Mouse (Mus musculus): ENCODE results near the gene Insr. TPM values are rescaled to one million over a fixed set of nuclear protein-coding genes. Genes with fewer than 3 reads are reported as not detected.
A peak's percentile ranks its signal among the peaks of the same experiment; 100 is the strongest.
"Not testable (repeated sequence)": the region's sequence is repeated elsewhere in the genome, so short reads cannot be mapped to it uniquely, and the experiment has no call there.

Insr gene
- total RNA-seq (2021) = 100 to 1,000 TPM; 129 to 144 TPM

DNA sequence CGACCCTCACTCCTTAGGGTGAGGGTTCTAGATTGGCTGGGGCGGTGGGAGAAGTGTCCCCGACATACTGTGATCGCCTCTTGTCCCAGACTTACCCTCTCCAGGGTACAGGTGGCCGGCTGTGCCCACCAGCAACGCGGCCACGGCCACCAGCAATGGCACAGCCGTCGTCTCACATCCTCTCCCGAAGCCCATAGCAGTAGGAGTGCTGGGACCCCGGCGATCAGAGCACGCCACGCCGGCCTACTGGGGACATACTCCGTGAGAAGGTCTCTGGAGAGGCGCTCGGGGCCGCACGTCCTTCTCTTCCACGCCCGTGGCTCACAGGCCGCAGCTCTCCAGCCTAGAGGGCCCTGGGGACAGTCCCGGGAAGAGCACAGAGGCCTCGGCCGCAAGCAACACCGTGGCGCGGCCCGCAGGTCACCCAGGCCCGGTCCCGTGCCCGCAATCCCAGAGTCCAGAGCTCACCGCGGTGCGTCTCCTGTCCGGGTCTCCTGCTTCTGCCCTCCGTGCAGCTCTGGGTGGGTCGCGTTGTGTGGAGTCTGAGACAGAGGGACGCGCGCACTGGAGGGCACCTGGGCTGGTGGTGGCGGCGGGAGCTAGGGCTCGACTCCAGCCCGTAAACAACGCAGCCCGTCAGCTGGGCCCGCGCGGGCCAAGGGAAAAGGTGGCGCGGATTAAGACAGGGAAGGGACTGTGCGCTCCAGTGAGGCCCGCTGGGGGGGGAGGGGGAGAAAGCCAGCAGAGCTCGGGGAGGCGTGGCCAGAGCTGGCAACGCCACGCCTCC is at the start of gene Insr:
Gene Insr (minus strand): TSS at position 684 of the 787 bp plus-strand sequence.
- peak; percentile 97 for DNase-seq

DNA sequence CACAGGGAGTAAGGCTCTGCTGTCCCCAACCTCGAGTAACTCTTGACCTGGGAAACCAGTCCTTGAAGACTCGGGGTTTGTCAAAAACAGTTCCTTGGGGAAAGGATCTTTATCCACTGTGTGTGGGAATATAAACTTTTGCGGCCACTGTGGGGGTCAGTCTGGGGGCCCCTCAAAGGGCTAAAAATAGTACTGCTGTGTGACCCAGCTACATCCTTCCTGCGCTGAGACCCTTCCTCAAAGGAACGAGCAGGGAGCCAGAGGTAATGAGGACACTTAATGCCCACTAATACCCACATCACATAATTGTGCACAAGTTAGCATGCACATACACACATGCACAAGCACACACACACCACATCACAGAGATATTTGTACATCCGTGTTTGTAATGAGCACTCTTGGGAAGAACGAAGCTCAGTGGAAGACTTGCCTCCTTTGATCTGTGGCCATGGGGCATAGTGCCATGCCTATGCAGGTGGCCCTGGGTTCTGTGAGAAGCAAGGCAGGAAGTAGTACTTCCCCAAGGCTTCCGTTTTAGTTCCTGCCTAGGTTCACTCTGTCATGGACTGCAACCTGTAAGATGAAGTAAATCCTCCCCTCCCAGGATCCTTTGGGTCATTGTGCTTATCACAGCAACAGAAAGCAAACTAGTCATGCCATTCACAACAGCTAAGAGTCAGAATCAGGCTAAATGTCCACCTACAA is 48.3 kb upstream of the Insr start:
- intact Hi-C loops (cut with DNase I) = loop anchor here (2.0 kb wide), 1 partner anchor 47 kb away; no protein-coding TSS in a partner anchor
- no peak for DNase-seq

More for the DNA sequence above, at the start of gene Insr:
- intact Hi-C loops (cut with DNase I) = loop anchor here (2.0 kb wide), 2 partner anchors 56 to 98 kb away; no protein-coding TSS in a partner anchor

DNA sequence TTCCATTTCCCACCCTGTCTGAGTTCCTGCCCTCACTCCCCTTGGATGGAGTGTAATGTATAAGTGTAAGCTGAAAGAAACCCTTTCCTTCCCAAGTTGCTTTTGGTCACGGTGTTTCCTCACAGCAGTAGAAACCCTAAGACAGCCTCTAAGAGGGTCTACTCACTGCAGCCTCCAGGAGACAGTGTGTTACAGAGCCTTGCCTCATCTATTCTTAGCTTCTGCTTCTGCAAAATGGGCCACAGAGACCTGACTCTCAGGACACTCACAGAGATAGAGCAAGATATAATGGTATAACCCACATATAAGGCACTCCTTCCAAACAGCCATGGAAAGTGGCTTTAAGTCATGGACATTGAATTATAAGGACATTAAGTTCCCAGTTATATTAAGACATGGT is 47.6 kb upstream of the Insr start:
- no peak for DNase-seq

DNA sequence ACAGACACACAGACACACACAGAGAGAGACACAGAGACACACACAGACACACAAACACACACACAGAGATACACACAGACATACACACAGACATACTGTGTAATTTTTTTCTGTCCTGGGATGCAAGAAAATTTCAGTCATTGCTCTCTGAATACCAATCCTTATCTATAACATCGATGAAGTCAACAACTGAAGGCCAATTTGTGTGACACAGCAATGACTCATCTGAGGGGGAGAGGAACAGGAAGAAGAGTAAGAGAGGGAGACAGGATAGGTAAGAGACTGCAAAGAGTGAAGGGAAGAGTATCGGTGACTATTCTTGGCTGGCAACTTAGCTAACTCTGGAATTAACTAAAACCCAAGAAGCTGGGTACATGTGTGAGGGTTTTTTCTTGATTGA is 44.8 kb upstream of the Insr start:
- DNase-seq = no peak
- intact Hi-C loops (cut with DNase I) = no loop called here

More for the DNA sequence above, 47.6 kb upstream of the Insr start:
- intact Hi-C loops (cut with DNase I) = loop anchor here (2.0 kb wide), 1 partner anchor 46 kb away; no protein-coding TSS in a partner anchor

DNA sequence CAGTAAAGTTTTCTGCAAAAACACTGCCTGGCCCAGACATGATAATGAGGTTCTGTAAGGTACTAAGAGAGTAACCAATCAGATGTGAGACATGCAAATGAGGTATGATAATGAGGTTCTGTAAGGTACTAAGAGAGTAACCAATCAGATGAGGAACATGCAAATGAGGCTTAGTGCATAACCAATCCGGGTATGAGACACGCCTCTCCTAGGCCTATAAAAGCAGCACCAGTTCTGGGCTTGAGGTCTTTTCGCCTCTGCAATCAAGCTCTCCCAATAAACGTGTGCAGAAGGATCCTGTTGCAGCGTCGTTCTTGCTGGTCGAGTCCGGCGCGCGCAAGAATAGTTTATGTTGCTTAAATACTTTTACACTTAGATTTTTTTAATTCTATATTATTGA is 39.9 kb upstream of the Insr start:
- DNase-seq; intact Hi-C loops (cut with DNase I): not testable (repeated sequence)

DNA sequence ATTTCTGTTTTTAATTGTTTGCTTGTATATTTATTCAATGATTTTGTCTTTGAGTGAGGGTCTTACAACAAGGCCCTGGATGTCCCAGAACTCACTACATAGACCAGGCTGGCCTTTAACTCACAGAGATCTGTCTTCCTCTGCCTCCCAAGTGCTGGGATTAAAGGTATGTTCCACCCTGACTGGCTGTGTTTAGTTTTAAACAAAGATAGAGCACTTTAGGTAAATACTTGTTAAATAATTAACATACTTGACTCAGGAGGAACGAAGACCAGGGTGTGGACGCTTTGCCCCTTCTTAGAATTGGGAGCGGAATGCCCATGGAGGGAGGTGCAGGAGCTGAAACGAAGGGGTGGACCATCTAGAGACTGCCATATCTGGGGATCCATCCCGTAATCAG is 37.2 kb upstream of the Insr start:
- DNase-seq = no peak
- intact Hi-C loops (cut with DNase I) = no loop called here

DNA sequence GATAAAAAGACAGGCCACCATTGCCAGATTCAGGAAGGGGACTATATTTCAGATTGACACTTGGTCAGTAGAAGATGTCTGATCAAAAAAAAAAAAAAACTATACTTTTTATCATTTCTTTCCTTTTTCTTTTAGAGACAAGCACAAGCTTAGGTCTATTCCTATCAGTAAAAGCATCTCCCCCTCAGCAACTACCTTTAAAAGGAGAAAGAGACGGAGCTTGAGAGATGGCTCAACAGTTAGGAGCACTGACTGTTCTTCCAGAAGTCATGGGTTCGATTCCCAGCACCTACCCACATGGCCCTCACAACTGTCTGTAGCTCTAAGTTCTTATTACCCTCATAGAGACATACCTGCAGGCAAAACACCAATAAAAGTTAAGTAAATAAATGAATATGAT is 34.9 kb upstream of the Insr start:
- intact Hi-C loops (cut with DNase I) = no loop called here
- no peak for DNase-seq

DNA sequence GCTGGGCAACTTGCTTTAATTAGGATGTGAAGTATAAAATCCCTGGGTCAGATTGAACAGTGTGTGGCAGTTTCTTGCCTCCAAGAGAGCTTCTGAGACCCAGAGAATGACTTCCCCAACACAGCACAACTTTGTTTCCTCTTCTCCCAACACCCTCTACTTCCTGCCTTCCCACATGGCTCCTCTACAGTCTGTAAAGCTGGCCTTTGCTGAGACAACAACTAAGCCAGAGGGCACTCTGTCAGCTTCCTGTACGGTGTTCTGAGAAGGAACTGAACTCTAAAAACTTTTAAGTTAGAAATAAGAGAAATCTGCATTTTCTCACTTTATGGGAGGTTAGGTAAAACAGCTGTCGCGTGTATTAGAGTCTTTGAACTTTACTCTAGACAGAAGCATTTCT is 34.4 kb upstream of the Insr start:
- intact Hi-C loops (cut with DNase I) = no loop called here
- no peak for DNase-seq

DNA sequence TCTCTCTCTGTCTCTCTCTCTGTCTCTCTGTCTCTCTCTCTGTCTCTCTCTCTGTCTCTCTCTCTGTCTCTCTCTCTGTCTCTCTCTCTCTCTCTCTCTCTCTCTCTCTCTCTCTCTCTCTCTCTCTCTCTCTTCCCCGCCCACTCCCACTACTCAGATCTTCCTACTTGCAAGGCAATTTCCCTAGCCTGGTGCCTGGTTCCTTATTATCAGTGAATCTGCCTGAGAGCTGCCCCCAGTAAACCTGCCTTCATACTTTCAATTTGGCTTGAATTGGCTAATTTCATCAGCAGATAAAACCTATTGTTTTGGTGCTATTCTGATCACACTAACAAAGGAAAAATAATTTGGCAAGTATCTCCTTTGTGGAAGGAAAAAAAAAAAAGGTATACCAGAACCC is 34.0 kb upstream of the Insr start:
- DNase-seq; intact Hi-C loops (cut with DNase I): not testable (repeated sequence)

DNA sequence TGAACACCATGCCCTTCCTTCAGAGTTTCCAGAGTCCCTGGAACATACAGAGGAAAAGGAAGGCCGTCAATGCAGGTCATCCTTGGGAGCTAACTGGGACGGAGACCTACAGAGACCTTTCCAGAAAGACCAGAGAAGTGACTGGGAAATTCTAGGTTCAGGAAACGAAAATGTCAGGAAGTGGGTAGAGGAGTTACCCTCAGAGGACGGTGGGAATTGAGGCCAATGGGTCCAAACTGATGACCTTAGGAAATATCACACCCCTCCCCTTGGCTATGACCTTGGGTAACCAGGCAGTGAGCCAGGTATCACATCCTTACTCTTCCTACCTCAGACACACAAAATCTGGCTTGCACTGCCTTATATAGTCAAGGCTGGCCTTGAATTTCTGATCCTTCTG is 32.1 kb upstream of the Insr start:
- intact Hi-C loops (cut with DNase I) = no loop called here

DNA sequence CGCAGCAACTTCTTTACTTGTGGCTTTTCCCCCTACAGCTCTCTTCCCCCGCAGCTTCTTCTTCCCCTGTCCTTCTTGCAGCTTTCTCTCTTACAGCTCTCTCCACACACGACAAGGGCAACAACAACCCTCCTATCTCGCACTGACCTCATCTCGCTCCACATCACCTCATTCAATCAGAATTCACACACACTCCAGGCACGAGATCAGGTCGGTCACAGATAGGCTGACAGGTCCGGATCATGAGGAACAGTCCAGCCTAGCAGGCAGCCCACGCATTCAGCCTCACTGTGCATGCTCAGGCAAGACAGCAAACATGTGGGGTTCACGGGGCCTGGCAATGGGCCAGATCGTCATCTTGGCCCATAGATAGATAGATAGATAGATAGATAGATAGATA is 30.2 kb upstream of the Insr start:
- no peak for DNase-seq
- intact Hi-C loops (cut with DNase I) = no loop called here

More for the DNA sequence above, 32.1 kb upstream of the Insr start:
- DNase-seq = no peak

DNA sequence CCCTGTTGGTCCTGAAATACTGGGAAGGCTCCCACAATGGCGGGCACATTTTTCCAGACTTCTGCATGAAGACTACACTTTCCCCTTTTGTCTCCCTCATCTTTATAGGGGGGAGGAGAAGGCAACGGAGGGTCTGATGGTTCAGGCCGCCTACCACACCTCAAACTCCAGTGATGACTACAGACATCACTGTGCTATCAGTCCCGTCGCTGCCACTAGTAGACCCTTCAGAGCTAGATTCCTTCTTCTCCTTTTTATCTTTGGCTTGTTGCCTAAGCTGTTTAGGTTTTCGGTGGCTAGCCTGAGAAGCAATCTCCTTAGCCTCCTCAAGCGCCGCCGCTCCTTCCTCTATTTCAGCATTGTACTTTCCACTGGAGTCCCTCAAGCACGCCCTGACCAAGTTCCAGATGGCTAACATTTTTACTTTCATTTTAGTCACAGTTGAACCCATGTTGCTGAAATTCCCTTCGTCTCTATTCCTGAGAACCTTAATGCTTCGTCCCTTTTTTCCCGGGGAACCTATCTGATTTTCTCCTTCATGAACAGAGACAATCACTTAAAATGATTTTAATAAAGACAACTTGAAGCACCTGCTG is 28.9 kb upstream of the Insr start:
- DNase-seq; intact Hi-C loops (cut with DNase I): not testable (repeated sequence)

DNA sequence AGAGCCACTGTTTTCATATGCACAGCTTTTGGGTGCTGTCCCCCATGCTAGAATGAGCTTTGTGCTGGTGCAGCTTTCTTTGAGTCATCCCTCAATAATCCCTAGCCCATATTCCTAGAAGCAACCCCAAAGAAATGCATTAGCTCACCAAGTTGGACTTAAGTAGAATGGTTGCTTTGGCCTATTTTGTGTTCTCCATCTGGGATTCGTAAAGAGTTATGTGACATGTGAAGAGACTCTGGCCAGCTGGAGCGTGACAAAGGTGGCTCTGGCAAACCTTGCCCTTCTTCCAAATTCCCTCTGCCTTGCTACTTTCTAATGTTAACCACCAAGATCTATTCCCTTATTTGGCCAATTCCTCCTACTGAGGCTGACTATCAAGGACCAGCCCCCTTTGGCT is 22.7 kb upstream of the Insr start:
- intact Hi-C loops (cut with DNase I) = no loop called here
- DNase-seq = peak in 1 of 2 experiments; percentile 10

DNA sequence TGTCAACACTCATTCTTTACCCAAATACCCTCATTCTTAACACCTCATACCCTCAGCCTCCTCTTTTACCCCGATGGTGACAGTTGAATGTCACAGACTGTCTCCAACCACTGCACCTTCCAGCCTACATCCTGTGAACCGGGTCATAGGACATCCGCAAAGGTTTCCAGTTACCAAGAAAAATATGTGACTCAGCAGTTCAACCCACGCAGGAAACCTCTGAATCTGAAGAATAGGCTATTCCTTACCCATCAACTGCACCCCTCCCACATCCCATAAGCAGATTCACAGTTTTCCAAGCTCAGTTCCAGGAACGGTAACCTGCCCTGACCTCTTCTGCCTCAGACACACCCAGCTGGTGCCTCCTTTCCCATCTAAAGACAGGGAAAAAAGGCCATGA is 19.9 kb upstream of the Insr start:
- intact Hi-C loops (cut with DNase I) = no loop called here

DNA sequence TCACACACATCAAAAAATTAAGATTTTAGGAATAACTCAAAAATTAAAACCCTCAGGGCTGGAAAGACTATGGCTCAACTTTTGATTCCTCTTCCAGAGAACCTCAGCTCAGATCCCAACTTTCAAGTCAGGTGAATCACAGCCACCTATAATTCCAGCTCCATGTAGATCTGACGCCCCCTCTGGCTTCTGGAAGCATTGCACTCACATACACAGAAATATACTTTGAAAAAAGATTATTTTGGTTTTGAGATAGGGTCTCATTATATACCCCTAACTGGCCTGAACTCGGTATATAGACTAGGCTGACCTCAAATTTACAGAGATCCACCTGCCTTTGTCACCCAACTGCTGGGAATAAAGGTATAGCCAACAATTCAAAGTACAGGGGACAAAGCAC is 6.4 kb upstream of the Insr start:
- intact Hi-C loops (cut with DNase I) = no loop called here
- DNase-seq = no peak

More for the DNA sequence above, 19.9 kb upstream of the Insr start:
- no peak for DNase-seq

DNA sequence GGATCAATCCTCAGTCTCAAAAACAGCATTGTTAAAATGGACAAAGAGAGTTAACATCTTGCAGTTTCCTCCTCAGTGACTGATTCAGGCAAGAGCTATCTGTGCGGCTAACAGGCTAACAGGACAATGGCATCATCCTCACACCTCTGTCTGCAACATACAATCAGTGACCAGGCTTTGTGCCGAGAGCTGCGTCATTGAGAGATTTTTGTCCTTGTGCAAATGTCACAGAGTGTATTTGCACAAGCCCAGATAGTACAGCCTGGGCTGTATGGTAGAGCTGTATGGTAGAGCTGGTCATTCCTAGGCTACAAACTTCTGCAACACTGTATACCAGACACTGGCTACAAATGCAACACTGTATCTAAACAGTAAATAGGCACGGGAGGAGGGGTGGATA is 5.2 kb upstream of the Insr start:
- intact Hi-C loops (cut with DNase I) = no loop called here
- DNase-seq = no peak

DNA sequence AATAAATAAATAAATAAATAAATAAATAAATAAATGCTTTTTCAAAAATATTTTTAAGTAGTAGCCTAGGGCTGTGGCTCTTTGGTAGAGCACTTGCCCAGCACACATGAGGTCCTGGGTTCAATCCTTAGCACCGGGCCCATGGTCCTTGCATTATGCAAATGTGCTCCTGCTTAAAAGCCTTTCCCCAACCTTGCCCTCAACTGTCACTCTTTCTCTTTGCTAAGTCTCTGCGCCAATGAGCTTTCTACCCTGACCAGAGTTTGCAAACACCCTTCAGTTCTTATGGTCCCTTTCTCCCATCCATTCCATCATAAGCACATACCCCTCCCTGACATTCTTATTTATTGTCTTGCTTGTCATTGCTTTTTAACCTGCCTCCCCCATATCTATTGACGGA is 1.9 kb upstream of the Insr start:
- intact Hi-C loops (cut with DNase I) = loop anchor here (2.0 kb wide), 1 partner anchor 46 kb away; no protein-coding TSS in a partner anchor
- no peak for DNase-seq

DNA sequence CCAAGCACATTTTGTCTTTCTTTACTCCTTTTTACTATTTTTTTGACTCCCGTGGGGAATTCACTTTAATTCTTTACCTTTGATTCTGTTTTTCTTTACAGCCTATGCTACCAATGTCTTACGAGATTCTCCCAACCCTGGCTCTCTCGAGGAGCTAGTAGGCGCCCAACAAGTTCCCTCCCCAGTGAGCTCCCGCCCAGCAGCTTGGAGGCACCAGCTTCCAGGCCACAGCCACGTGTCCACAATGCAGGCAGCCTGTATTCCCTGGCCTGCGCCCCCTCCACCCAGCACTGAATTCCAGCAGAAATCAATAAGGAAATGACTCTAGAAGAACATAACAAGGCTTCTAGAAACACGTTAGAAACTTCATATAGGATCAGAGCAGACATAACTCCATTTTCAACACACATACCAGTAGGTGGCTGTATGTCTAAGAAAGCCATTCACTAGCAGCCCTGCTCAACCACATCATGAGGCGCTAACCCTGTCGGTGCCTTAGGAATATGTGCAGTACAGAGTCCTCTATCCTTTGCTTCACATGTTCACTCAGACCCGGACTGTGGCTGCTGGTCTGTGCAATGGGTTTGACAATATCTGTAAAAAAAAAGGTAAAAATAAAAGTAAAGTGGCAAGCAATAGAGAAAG is 971 bp upstream of the Insr start:
- intact Hi-C loops (cut with DNase I) = loop anchor here (2.0 kb wide), 1 partner anchor 46 kb away; no protein-coding TSS in a partner anchor
- peak; percentile 42 to 49 for DNase-seq

DNA sequence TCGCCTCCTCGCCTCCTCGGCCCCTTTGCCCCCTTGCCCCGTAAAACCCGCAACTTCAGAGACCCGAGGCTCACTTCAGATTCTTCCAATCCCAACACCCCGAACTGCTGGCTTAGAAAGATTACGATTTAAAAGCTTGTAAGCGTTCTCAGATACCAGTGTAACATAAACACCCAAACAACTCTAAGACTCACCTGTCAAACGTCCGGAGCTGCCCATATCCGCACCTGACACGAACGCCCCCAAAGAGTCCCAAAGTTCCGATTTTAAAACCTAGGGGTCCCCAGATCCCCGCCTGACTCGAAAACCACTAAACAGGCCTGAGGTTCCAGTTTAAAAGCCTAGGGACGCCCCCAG is 282 bp upstream of the Insr start:
- no peak for DNase-seq
- intact Hi-C loops (cut with DNase I) = loop anchor here (2.0 kb wide), 3 partner anchors 47 to 99 kb away; no protein-coding TSS in a partner anchor

DNA sequence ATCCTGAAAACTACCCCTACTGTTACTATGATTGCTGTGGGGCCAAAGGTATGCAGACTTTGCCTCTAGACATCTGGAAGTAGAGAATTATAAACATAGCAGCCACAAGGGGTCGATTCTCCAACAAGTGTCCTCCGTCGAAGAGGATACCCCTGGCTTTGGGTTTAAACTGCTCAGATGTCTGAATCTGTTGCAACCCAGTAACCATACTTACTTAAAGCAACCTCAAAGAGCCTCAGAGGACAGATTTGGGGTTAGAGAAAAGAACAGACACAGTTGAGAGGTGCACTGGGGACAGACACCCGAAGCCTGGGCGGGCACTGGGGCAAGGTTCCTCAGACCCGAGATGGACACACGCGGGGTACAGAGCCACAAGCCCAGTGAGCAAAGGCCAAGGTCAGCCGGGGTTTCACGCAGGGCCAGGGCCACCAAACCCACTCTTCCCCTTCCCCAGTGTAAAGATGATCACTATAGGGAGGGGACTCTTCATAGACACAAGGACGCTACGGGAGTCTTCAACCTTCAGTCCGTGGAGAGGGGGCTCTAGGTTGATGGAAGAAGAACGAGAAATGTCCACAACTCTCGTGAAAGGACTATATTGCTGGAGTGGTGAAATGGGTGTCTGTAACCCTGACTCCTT is 1.1 kb downstream of the Insr start:
- intact Hi-C loops (cut with DNase I) = loop anchor here (2.0 kb wide), 2 partner anchors 56 to 98 kb away; no protein-coding TSS in a partner anchor
- DNase-seq = peak; percentile 30 to 49

Data from heart, postnatal 10 days (tissue).